Mouse (Mus musculus) forebrain, postnatal 0 days (tissue): Measurements from ENCODE around the gene Chchd6. TPM values are rescaled to one million over a fixed set of nuclear protein-coding genes. Genes with fewer than 3 reads are reported as not detected.

Experiments
- ATAC-seq: fragments of 200-750 bp; cut with Nextera tagmentation; 2 replicates; pipeline ENCODE4 v1.8.0; 2017; ENCODE audit warnings: mild to moderate bottlenecking, moderate library complexity
- DNase-seq: peaks from one replicate; pipeline ENCODE4 v3.0.0-alpha.2; 2015
- H3K27ac ChIP-seq: fragments of 300-500 bp; sonication (generic); 2 replicates; pipeline ENCODE4 v1.5.1; 2014; ENCODE audit warnings: low read depth, mild to moderate bottlenecking, antibody characterized with exemption, low read length, moderate library complexity, mixed read lengths
- H3K27me3 ChIP-seq: fragments of 300-500 bp; sonication (generic); 2 replicates; pipeline ENCODE4 v1.6.1; 2014; ENCODE audit warnings: mild to moderate bottlenecking, low read length, mixed read lengths; ENCODE audit not compliant: insufficient read depth
- H3K36me3 ChIP-seq: fragments of 300-500 bp; sonication (generic); 2 replicates; pipeline ENCODE4 v1.6.1; 2014; ENCODE audit warnings: mild to moderate bottlenecking, moderate library complexity; ENCODE audit not compliant: insufficient read depth
- H3K4me1 ChIP-seq: fragments of 300-500 bp; sonication (generic); 2 replicates; pipeline ENCODE4 v1.6.1; 2014; ENCODE audit warnings: antibody characterized with exemption; ENCODE audit not compliant: insufficient read depth
- H3K4me2 ChIP-seq: fragments of 300-500 bp; sonication (generic); 2 replicates; pipeline ENCODE4 v1.6.1; 2014; ENCODE audit warnings: low read depth, mild to moderate bottlenecking, moderate library complexity
- H3K4me3 ChIP-seq: fragments of 300-500 bp; sonication (generic); 2 replicates; pipeline ENCODE4 v1.5.1; 2014; ENCODE audit warnings: low read depth, low read length, mixed read lengths
- H3K9ac ChIP-seq: fragments of 300-500 bp; sonication (generic); 2 replicates; pipeline ENCODE4 v1.6.1; 2014; ENCODE audit warnings: mild to moderate bottlenecking
- H3K9me3 ChIP-seq: fragments of 300-500 bp; sonication (generic); 2 replicates; pipeline ENCODE4 v1.6.1; 2016; ENCODE audit warnings: low read length
- CTCF ChIP-seq: sonication (generic); IDR thresholded peaks from 2 replicates; pipeline ENCODE4 v1.5.1; 2016; ENCODE audit warnings: antibody characterized with exemption, control low read depth, low read depth
- WGBS: fragments of 180-500 bp; shearing (Covaris S2); extraction: QIAGEN DNeasy Blood & Tissue Kit; methylation state at CpG from one replicate; pipeline ENCODE4 v1.1.7; 2014; 5-methylcytosine and 5-hydroxymethylcytosine counted together
- polyA plus RNA-seq: library from polyadenylated mRNA; unstranded; fragments of >200 nt; fragmentation: Nextera tagmentation; extraction: Ambion mirVana; gene quantifications from 2 replicates; pipeline ENCODE4 v1.2.1, GENCODE M21; 2015
- total RNA-seq: library from RNA; depleted of rRNA; stranded (reverse); fragments of >200 nt; gene quantifications from 2 replicates; pipeline ENCODE4 v1.2.3, GENCODE M21; 2014

The Chchd6 gene
- total and polyA plus RNA-seq, 2 experiments from 2014 or later, result 159 to 210 TPM

DNA sequence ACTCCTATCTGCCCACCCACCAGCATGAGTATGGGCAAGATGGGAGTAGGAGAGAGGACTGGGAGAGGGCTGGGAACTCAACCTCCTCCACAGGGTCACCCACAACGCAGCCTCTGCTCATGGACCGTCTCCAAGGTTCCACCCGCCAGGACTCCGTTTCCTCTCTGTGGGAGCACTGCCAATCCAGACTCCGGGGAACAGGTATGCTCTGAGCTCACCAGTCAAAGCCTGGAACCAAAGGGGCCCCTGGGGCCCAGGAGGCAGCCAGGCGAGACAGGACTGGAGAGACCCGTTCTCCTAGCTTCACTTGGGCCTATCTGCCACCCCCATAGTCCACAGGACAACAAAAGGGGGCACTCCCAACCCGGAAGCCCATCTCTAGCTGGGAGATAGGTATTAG lies 242.4 kb downstream of the Chchd6 start:
- Histone ChIP-seq H3K9me3 (no peaks in the 10 kb centered on the region), H3K4me2 (no peak overlapping the region), H3K36me3 (peaks cover 60% of the 10 kb centered on the region), H3K9ac (no peak overlapping the region), H3K4me3 (no peak overlapping the region), H3K27me3 (no peaks in the 10 kb centered on the region), H3K27ac (no peak overlapping the region), H3K4me1 (peaks cover 6% of the 10 kb centered on the region)
- 56% methylated on average over 8 of the region's 8 CpGs for WGBS
- ATAC-seq, result no peak
- no peak for TF ChIP-seq CTCF
- no peak for DNase-seq

DNA sequence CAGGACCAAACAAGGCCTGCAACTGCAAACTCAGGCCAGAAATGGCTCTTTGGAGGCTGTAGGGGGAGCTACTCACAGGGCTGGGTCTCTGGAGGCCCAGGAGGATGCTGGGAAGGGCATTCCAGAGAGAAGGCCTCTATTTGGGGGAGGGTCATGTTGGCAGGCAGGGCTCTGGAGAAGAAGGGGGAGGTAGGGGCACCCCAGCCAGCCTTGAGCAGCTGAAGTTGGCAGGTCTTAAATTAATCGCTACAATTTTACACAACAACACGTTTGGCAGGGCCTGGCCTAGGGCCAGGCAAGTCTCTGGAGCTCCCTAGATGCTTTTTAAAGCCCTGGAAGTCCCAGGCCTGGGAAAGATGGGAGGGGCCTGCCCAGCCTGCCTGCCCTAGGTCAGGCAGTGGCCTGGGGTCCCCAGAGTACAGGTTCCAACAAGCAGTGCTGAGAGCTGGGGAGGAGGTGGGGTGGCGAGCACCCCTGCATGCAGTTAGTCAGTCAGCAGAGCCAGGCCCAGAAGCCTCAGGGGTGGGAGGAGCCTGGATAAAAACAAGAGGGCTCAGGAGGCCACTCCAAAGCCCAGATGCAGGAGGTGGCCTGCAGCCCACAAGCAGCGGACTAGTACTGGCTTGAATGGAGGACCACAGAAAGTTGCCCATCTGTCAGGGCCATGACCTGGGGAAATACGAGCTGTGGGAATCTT lies 243.9 kb downstream of the Chchd6 start:
- H3K9ac ChIP-seq, result no peak overlapping the region

DNA sequence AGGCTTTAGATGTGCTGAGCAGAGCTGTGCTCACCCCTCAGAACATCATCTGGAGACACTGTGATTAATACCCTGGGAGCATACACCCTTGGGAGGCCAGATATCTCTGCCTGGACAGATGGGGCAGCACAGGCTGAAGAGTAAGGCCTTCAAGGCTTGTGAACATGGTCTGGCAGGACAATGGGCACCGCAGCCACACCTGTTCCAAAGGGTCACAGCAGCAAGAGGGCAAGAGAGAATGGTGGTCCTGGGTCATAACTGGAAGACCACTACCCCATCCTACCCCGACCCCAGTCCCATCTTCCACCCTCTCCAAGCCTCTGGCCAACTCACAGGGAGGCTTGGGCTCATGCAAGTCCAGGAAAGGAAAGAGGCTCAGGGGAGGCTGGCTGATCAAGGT lies 244.9 kb downstream of the Chchd6 start:
- DNase-seq, result no peak
- Histone ChIP-seq H3K9me3 (no peaks in the 10 kb centered on the region), H3K9ac (no peak overlapping the region), H3K4me1 (peaks cover 6% of the 10 kb centered on the region), H3K4me2 (no peak overlapping the region), H3K36me3 (peaks cover 64% of the 10 kb centered on the region), H3K27ac (no peak overlapping the region), H3K4me3 (no peak overlapping the region), H3K27me3 (no peaks in the 10 kb centered on the region)
- WGBS, result 94% methylated on average over 2 of the region's 2 CpGs
- no peak for ATAC-seq
- no peak for TF ChIP-seq CTCF

More for the DNA sequence above, 243.9 kb downstream of the Chchd6 start:
- H3K36me3 ChIP-seq, result peaks cover 65% of the 10 kb centered on the region
- 12% methylated on average over 5 of the region's 5 CpGs for WGBS
- peak; percentile 90 for ATAC-seq
- peak; percentile 76 for DNase-seq
- H3K4me2 ChIP-seq, result no peak overlapping the region
- peaks cover 6% of the 10 kb centered on the region for H3K4me1 ChIP-seq
- TF ChIP-seq CTCF, result peak; percentile 49
- H3K27me3 ChIP-seq, result no peaks in the 10 kb centered on the region
- 0 out of 2 replicates have a peak overlapping the region, but pooled peaks have one; percentile 3 for H3K27ac ChIP-seq
- H3K4me3 ChIP-seq, result no peak overlapping the region
- no peaks in the 10 kb centered on the region for H3K9me3 ChIP-seq

DNA sequence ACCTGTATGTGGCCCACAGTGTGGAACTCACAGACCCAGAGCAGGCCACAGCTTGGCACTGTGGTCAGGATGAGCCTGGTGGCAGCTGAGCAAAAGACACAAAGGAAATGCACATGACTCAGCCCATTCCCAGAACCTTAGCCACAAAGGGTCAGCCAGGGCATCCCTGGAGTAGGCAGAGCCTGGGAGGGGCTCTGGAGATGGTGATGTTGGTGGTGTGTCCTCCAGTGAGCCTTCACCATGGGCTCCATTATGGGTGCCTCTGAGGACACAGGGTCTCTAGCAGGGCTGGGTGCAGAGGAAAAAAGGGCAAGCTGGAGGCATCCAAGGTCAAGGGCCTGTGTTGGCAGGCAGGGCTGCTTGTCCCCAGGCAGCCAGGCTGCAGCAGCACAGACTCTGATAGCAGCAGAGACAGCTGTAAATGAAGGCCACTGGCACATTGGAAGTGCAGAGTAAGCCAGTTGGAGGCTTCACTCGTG lies 245.4 kb downstream of the Chchd6 start:
- Histone ChIP-seq H3K4me3 (no peak overlapping the region), H3K4me1 (peaks cover 9% of the 10 kb centered on the region), H3K27me3 (no peaks in the 10 kb centered on the region), H3K4me2 (no peak overlapping the region), H3K9me3 (no peaks in the 10 kb centered on the region), H3K9ac (no peak overlapping the region), H3K27ac (no peak overlapping the region), H3K36me3 (peaks cover 62% of the 10 kb centered on the region)
- 52% methylated on average over 1 of the region's 1 CpGs for WGBS
- no peak for ATAC-seq
- DNase-seq, result no peak
- TF ChIP-seq CTCF, result no peak

DNA sequence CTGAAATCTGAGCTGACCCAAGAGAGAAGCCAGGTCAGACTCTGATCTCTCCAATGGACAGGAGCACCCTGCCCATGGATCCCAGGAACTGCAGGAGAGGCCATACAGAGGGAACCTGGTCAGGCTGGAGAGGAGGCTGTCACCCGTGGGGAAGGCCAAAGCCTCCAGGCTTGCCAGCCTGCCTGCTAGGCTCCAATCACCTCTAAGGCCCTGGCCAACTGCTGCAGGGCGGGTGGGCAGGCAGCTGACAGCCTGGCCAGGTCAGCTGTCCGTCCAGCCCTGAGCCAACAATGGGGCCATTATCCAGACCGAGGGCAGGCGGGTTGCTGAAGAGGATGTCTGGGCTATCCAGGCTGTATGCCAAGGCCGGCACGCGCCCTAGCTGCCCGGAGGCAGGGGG lies 247.1 kb downstream of the Chchd6 start:
- H3K27ac ChIP-seq, result no peak overlapping the region
- no peak overlapping the region for H3K4me2 ChIP-seq
- no peak overlapping the region for H3K9ac ChIP-seq
- H3K27me3 ChIP-seq, result no peaks in the 10 kb centered on the region
- H3K4me3 ChIP-seq, result no peak overlapping the region
- H3K36me3 ChIP-seq, result peaks cover 56% of the 10 kb centered on the region
- TF ChIP-seq CTCF, result no peak
- ATAC-seq (no peak), DNase-seq (no peak)
- peaks cover 14% of the 10 kb centered on the region for H3K4me1 ChIP-seq
- H3K9me3 ChIP-seq, result no peaks in the 10 kb centered on the region
- 50% methylated on average over 9 of the region's 9 CpGs for WGBS

DNA sequence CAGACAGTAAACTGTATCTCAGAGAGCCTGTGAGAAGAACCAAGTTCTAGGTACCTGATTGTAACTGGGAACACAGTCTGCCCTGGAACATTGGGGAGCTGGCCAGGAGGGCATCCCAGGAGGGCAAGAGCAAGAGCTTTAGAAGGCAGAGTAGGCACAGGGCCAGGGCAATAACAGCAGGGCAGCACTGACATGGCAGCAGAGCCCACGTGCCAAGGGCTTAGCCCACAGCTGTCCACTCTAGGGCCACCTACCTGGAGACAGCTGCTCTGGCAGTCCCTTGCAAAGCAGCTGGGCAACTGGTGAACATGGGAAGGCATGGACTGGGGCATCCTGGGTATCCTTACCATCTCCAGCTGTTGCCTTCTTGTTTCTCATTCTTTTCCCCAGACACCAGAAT lies 247.7 kb downstream of the Chchd6 start:
- no peak overlapping the region for H3K4me2 ChIP-seq
- no peak overlapping the region for H3K27ac ChIP-seq
- peaks cover 14% of the 10 kb centered on the region for H3K4me1 ChIP-seq
- H3K4me3 ChIP-seq, result no peak overlapping the region
- peaks cover 56% of the 10 kb centered on the region for H3K36me3 ChIP-seq
- ATAC-seq (no peak), DNase-seq (no peak)
- WGBS, result 47% methylated on average over 1 of the region's 1 CpGs
- TF ChIP-seq CTCF, result no peak
- H3K9ac ChIP-seq, result no peak overlapping the region
- no peaks in the 10 kb centered on the region for H3K27me3 ChIP-seq
- H3K9me3 ChIP-seq, result no peaks in the 10 kb centered on the region

DNA sequence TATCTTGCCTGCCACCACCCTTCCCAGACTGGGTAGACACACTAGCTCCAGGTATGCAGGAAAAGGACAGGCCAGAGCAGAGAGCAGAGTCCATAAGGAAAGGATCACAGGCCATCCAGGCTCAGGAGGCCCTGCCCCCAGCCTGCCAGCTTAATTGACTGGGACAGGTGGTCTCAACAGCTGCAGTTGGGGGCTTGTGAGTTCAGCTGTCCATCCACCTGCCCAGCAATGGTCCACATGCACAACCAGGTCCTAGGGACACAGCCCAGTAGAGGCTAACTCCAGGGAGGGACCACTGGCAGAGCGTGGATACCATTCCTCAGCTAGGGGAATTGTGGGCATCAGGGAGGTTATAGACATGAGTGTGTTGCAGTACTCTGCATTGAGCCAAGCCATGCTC lies 249.6 kb downstream of the Chchd6 start:
- no peak for ATAC-seq
- Histone ChIP-seq H3K4me3 (no peak overlapping the region), H3K9ac (no peak overlapping the region), H3K36me3 (peaks cover 68% of the 10 kb centered on the region), H3K4me1 (peaks cover 8% of the 10 kb centered on the region; the same call in 1 of the 2 replicates), H3K4me2 (no peak overlapping the region), H3K27me3 (no peaks in the 10 kb centered on the region), H3K9me3 (no peaks in the 10 kb centered on the region), H3K27ac (no peak overlapping the region)
- TF ChIP-seq CTCF, result no peak
- no peak for DNase-seq
- 93% methylated on average over 1 of the region's 1 CpGs for WGBS
